Mouse (Mus musculus): ENCODE measurements at regions not wholly inside any gene's neighbourhood (a gene's known extent, or its start where the extent isn't known, plus 50 kb on each side); places are given as distances from the start of the nearest gene placed in this dataset.
A peak's percentile ranks its signal among the peaks of the same experiment; 100 is the strongest.

- DNase-seq (ENCODE audit: low read depth, low spot score): no peak
These were observed 575.7 kb downstream of the Robo2 start for GRCm38 (mm10) chr16:73835715-73836440.

GRCm38 (mm10) chr16:73821387-73822338 lies 590.0 kb downstream of the Robo2 start:
- no peak for DNase-seq (ENCODE audit: low read depth, low spot score)

GRCm38 (mm10) chr16:73804572-73804971 lies 607.1 kb downstream of the Robo2 start:
- DNase-seq (ENCODE audit: low read depth, low spot score): no peak

GRCm38 (mm10) chr16:73796528-73797171 lies 615.0 kb downstream of the Robo2 start:
- DNase-seq (ENCODE audit: low read depth, low spot score): no peak

GRCm38 (mm10) chr16:73785074-73785438 lies 626.6 kb downstream of the Robo2 start:
- no peak for DNase-seq (ENCODE audit: low read depth, low spot score)

- no peak for DNase-seq (ENCODE audit: low read depth, low spot score)
These were observed 627.1 kb downstream of the Robo2 start for GRCm38 (mm10) chr16:73784296-73785073.

GRCm38 (mm10) chr16:73772454-73772853 lies 639.2 kb downstream of the Robo2 start:
- DNase-seq (ENCODE audit: low read depth, low spot score): no peak

- DNase-seq (ENCODE audit: low read depth, low spot score): no peak
These were observed 641.2 kb downstream of the Robo2 start for GRCm38 (mm10) chr16:73770440-73770856.

- DNase-seq (ENCODE audit: low read depth, low spot score): no peak
These were observed 641.9 kb downstream of the Robo2 start for GRCm38 (mm10) chr16:73769729-73770128.

GRCm38 (mm10) chr16:73768706-73769105 lies 642.9 kb downstream of the Robo2 start:
- DNase-seq (ENCODE audit: low read depth, low spot score): no peak

- peak; percentile 16 for DNase-seq (ENCODE audit: low read depth, low spot score)
These were observed 646.4 kb downstream of the Robo2 start for GRCm38 (mm10) chr16:73765184-73765583.

- no peak for DNase-seq (ENCODE audit: low read depth, low spot score)
These were observed 650.7 kb downstream of the Robo2 start for GRCm38 (mm10) chr16:73760921-73761320.

GRCm38 (mm10) chr16:73758872-73759271 lies 652.8 kb downstream of the Robo2 start:
- no peak for DNase-seq (ENCODE audit: low read depth, low spot score)

GRCm38 (mm10) chr16:73754302-73754701 lies 657.3 kb downstream of the Robo2 start:
- DNase-seq (ENCODE audit: low read depth, low spot score): peak; percentile 84

- peak; percentile 40 for DNase-seq (ENCODE audit: low read depth, low spot score)
These were observed 683.3 kb downstream of the Robo2 start for GRCm38 (mm10) chr16:73728297-73728696.

- DNase-seq (ENCODE audit: low read depth, low spot score): no peak
These were observed 691.9 kb downstream of the Robo2 start for GRCm38 (mm10) chr16:73719691-73720090.

GRCm38 (mm10) chr16:73716301-73716700 lies 695.3 kb downstream of the Robo2 start:
- no peak for DNase-seq (ENCODE audit: low read depth, low spot score)

GRCm38 (mm10) chr16:73707051-73707450 lies 704.6 kb downstream of the Robo2 start:
- DNase-seq (ENCODE audit: low read depth, low spot score): no peak

- DNase-seq (ENCODE audit: low read depth, low spot score): no peak
These were observed 722.4 kb downstream of the Robo2 start for GRCm38 (mm10) chr16:73689274-73689673.

- no peak for DNase-seq (ENCODE audit: low read depth, low spot score)
These were observed 731.8 kb downstream of the Robo2 start for GRCm38 (mm10) chr16:73679804-73680203.

- no peak for DNase-seq (ENCODE audit: low read depth, low spot score)
These were observed 741.1 kb downstream of the Robo2 start for GRCm38 (mm10) chr16:73670516-73670915.
